Mouse (Mus musculus) forebrain, embryonic 15.5 days (tissue): Measurements from ENCODE around the gene Barx2. TPM values are rescaled to one million over a fixed set of nuclear protein-coding genes. Genes with fewer than 3 reads are reported as not detected.

ENCODE experiments used
- polyA plus RNA-seq: library from polyadenylated mRNA; unstranded; fragments of >200 nt; fragmentation: Nextera tagmentation; extraction: Ambion mirVana; gene quantifications from 2 replicates; pipeline ENCODE4 v1.2.1, GENCODE M21; 2015

Gene Barx2
- polyA plus RNA-seq, 1 experiment from 2014 or later, result 0.22 TPM

Other genes starting within 250 kb of the Barx2 start
- gene Arhgap32, start 202.7 kb upstream of the Barx2 start, polyA plus RNA-seq, result 12.1 and 12.3 TPM in 2 replicates